16 mouse cellular contexts compared by ENCODE assay signal in genomic region chr10:7712506-7712905, GRCm38 (mm10).
"Had no signal": no experiment of that assay in that cellular context is flagged by ENCODE, and none has a peak within 500 bp of the region (broad histone marks: within the 10 kb centered on the region; RNA-seq: fewer than 3 reads in every experiment).

No protein-coding gene starts in this region.

- H3K27me3 ChIP-seq: neural tube, embryonic 13.5 days; neural tube, embryonic 15.5 days; stomach, embryonic 15.5 days had no signal

- H3K4me2 ChIP-seq: neural tube, embryonic 13.5 days; neural tube, embryonic 15.5 days; stomach, embryonic 15.5 days had no signal

- H3K9me3 ChIP-seq: neural tube, embryonic 13.5 days; neural tube, embryonic 15.5 days; stomach, embryonic 15.5 days had no signal

- H3K4me3 ChIP-seq: neural tube, embryonic 13.5 days; neural tube, embryonic 15.5 days; stomach, embryonic 15.5 days had no signal

- H3K27ac ChIP-seq: neural tube, embryonic 13.5 days; neural tube, embryonic 15.5 days; stomach, embryonic 15.5 days; stomach, postnatal 0 days had no signal

- H3K9ac ChIP-seq: neural tube, embryonic 13.5 days; neural tube, embryonic 15.5 days; stomach, embryonic 15.5 days had no signal

- DNase-seq: retina, postnatal 1 day; right cerebral cortex, adult 18-20 months; right cerebral cortex, postnatal 14 days; right cerebral cortex, postnatal 25 days; right cerebral cortex, postnatal 4 days; spleen, adult 18-20 months; thymus, adult 18-20 months; thymus, adult 2 months; thymus, postnatal 14 days; thymus, postnatal 25 days; thymus, postnatal 36 days; thymus, postnatal 4 days had no signal

- H3K4me1 ChIP-seq: neural tube, embryonic 13.5 days; neural tube, embryonic 15.5 days; stomach, embryonic 15.5 days had no signal
